Mouse (Mus musculus) gonadal fat pad, adult 2 months (tissue): ENCODE data around the gene Tsen2. TPM values are rescaled to one million over a fixed set of nuclear protein-coding genes. Genes with fewer than 3 reads are reported as not detected.

ENCODE experiments used
- DNase-seq: peaks from one replicate; pipeline ENCODE4 v3.0.0-alpha.2; 2012; ENCODE audit warnings: low read depth
- polyA plus RNA-seq: library from polyadenylated mRNA; depleted of rRNA; stranded (reverse); fragments of >200 nt; gene quantifications from 2 replicates; pipeline ENCODE4 v1.2.3, GENCODE M21; 2012; rRNA removed

Gene Tsen2
- 3.7 and 5.5 TPM in 2 replicates for polyA plus RNA-seq

GRCm38 (mm10) chr6:115544442-115544970, at the start of gene Tsen2:
Gene Tsen2, plus strand, starts transcription at chr6:115544664.
- peak; percentile 59 for DNase-seq

DNA sequence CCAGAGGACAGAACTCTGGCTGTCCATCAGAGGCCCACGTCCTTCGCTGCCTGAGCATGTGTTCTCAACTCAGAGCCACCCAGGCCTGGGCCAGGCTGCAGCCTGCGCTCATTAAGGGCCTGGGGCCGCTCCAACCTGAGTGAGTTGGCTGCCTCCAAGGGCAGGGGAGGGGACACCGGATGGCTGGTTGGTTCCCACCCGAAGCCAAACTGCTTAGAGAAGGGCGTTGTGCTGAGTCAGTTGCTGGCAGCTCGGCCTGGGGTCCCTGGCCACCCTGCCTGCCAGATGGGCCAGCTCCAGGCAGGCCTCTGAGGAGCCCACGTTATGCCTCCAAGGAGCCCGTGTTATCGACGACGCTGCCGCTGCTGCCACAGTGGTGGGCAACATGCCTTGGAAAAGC, 44.9 kb upstream of the Tsen2 start:
- DNase-seq, result no peak

DNA sequence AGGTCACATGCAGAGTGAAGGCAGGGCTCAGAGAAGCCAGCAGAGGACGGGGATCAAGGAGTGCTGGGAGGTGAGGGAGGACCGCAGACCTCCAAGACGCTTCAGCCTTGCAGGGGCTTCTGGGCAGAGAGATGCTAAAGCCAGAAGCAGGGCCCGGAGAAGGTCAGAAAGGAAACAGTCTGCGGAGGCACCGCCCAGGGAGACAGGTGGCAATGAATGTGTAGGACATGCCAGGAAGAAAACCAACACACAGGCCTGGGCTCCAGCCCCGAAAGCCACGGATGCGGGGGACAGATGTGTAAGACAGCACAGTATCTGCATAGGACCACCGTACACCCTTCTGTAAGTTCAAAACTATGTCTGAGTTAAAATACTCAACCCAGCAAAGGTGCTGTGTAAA, 44.2 kb upstream of the Tsen2 start:
- no peak for DNase-seq

DNA sequence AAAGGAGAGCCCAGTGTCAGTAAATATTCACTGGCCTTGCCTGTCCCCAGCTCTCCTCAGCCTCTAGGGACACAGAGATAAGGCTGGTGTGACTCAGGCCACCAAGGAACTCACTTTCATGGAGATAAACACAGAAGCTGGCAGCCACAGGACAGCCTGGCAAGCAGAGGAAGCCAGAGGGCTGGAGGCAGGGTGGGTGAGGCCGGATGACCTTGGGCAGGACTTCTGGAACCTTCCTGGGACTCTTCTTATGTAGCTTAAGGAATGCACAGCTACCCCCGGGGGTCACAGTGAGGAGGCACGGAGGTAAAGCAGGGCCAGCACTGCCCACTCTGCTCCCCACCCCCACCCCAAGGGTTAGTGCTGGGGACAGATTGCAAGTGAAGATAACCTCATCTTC, 43.3 kb upstream of the Tsen2 start:
- DNase-seq, result no peak

- DNase-seq, result no peak
Measured at GRCm38 (mm10) chr6:115503038-115503437, 41.4 kb upstream of the Tsen2 start.

DNA sequence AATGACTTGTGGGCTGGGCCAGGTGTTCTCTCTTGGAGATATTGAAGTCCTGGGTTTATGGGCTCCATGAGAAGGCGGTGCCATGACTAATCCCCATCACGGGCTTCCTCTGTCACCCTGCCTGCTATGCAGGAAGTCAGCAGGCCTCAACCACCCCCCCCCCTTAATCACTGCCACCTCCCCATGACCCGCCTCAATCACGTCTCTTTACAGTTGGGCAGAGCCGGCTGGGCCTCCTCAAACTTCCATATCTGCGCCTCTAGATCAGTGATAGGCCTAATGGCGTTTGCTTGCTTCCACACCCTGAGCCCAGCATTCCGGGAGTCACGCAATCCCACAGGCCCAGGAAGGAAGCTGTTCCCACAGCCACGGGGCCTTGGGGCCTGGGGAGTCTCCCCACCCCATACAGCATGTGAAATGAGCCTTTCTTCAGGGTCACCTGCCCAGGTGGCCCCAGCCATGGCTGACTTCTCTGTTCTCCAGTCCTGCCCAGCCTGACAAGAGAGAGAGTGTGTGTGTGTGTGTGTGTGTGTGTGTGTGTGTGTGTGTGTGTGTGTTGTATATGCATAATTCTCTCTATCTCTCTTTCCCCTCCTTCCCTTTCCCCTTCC, 40.8 kb upstream of the Tsen2 start:
- DNase-seq, result no peak

DNA sequence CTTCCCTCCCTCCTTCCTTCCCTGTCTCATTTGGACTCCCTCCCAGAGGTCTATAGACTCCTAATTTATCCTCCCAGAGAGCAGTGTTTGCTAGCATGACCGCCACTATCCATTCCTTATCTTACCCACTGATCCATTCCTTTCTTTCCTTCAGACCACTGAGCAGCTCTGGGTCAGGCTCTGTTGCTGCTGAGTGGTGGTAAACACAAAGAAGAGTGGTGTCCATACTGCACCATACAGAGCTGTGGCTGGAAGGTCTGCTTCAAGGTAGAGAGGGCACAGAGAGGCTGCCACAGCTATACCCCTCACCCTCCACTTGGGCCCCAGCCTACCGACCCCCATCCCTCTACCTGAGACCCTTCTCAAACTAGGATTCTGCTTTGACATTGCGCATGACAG, 40.3 kb upstream of the Tsen2 start:
- no peak for DNase-seq

GRCm38 (mm10) chr6:115504915-115505314, 39.5 kb upstream of the Tsen2 start:
- no peak for DNase-seq

DNA sequence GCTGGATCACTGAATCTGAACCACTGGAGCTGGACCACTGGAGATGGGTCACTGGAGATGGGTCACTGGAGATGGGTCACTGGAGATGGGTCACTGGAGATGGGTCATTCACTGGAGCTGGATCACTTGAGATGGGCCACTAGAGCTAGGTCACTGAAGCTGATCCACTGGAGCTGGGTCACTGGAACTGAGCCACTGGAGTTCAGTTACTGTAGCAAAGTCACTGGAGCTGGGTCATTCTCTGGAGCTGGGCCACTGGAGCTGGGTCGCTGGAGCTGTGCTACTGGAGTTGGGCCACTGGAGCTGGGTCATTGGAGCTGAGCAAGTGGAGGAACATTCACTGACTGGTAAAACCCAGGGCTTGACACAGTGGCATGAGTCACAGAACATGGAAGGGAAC, 38.0 kb upstream of the Tsen2 start:
- DNase-seq, result no peak

DNA sequence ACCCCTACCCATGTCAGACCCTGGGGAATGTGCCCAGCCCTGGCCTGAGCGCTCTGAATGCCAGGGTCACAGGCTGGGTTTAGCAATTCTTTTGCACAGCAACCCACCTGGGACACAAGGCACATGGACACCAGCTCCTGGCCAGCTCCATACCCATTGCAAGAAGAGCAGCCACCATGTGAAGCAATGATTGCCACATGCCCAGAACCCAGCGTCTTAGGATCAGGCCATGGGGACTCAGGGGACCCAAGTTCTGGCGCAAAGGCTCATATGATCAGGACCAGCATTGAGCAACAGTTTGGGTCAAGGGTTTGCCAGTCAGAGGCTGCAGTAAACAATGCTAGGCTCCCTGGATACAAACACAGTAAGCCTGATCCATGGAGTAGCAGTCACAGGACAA, 33.0 kb upstream of the Tsen2 start:
- no peak for DNase-seq

DNA sequence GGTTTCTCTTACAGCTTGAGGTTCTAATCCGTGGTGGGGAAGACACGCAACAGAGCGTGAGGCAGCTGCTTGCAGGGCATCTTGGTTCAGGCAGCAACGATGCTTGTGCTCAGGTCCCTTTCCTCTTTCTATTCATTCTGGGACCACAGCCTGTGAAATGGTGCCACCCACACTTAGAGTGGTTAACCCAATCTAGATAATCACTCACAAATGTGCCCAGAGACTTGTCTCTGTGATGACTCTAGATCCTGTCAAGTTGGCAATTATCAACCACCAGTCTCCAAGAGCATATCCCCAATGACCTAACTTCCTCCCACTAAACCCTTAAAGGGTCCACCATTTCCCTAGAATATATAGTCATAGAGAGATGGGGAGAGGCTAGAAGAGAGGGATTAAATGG, 31.3 kb upstream of the Tsen2 start:
- no peak for DNase-seq

DNA sequence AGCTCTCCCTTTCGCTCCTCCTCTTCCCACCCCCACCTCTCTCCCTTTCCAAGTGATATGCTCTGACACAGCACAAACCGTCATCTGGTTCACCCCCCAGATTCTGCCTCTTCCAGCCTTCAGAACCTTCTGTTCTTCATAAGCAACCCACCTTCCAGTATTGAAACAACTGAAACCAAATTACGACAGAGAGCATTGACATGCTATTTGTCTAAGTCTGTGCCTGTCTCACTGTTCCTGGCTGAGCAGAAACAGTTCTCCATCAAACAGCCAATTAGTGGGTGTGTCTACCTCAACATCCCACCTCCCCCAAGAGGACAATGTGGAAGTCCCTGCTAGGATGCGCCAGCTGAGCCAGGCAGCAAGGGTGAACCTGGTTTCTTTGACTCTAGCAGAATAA, 26.6 kb upstream of the Tsen2 start:
- no peak for DNase-seq

DNA sequence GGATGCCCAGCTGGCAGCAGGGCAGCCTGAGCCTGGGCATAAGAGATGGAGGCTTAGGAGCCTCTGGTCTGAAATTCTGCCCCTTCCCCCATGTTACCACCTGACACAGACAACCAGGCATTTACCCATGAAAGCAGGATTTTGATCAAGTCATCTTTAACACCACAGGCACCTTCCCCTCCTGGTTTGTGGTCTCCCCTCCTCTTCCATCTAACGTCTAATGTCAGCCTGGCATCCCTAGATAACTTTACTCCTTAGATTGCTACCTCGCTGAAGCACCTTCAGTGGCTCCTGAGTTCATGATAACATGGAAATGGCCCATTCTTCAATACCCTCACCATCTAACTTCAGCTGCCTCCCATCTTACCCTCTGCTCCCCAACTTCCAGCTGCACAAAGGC, 26.1 kb upstream of the Tsen2 start:
- DNase-seq, result no peak

DNA sequence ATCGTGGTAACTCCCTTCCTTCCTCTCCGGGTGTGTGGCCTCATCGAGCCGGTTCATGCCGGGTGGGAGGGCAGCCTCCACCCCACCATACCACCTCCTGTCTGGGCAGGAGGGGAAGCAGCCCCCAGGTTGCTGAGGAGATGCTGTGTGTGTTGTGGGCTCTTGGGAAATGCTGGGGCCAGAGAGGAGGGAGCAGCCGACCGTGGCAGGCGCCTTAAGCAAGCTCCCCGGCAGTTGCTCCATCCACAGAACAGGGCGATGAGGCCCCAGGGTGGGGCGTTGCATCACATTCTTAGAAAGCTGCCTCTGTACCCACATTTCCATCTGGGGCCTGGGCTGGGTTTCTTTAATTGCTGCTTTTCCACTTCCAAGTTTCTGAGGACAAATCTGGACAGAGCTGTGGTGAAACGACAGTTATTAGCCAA, 25.2 kb upstream of the Tsen2 start:
- DNase-seq, result no peak

DNA sequence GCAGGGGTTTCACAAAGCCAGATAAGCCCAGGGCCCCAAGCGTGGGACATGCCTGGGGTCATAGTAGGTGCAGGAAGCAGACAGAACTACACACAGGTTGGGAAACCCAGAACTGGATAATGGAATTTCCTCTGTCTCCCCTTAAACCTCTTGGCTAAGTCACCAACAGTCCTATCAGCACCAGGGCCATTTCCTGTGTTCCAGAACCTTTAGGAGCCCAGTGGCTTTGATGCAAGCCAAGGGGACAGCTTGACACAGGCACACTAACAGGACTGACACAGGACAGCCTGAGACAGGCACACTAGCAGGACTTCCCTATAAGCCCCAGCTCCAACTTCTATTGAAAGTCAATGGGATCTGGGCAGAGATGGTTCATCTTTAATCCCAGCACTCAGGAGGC, 22.5 kb upstream of the Tsen2 start:
- no peak for DNase-seq

DNA sequence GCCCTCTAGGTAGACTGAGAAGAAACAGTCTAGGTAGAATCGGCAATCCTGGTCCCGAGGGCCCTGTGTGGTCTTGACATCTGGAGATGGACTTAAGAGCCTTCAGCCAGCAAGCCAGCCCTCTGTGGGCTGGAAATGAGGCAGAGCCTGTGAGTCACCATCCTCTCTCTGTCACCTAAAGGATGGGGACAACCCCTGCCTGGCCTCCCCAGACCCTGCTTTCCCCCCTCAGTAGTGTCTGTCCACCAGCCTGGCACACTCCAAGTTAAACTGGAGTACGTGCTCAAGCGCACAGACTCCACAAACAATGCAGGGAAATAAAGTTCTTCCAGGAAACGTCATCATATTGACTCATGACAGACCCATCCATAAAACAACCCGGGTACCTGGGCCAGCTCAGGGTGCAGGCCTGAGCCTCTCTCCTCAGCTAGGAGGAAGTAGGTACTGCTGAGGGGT, 21.7 kb upstream of the Tsen2 start:
- no peak for DNase-seq

GRCm38 (mm10) chr6:115523201-115523600, 21.3 kb upstream of the Tsen2 start:
- DNase-seq, result no peak

DNA sequence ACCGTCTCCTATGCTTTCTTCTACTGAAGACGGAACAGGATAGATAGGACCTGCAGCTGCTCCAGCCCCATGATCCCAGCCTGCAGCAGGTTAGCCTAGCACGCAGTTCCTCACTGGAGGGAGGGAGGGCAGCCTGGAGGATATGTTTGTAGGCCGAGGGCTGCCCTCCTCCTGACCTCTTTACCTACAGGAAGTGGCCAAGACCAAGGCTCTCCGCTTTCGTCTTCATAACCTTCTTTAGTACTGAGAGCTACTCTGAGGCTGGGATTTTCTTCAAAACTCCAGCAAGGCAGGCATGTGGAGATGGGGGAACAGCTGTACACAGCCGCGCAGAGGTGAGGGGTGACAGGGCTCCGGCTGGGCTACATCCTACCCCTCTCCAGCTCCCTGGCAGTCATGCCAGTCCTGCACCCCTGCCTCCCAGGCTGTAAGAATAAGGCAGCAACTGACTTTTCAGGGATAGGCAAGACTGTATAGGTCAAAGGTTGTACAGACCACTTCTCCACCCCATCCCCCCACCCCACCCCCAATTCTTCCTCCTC, 19.9 kb upstream of the Tsen2 start:
- no peak for DNase-seq

DNA sequence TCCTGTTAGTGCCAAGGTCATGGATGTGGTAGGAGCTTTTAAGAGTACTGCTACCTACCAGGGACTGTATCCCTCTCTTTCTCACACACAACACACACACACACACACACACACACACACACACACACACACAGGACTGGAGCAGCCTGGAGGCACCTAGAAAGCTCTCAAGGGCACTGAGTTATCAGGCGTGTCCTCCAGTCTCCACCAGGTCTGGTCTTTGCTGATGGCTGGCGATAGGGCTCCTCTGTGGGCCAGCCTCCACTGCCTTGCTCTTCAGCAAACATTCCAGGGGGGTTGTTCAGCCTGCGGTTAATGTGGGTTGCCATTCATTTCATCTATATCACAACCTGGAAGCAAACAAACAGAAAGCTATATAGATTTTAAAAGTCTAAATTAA, 17.0 kb upstream of the Tsen2 start:
- DNase-seq, result no peak

GRCm38 (mm10) chr6:115528372-115528771, 16.1 kb upstream of the Tsen2 start:
- no peak for DNase-seq

GRCm38 (mm10) chr6:115534617-115535016, 9.8 kb upstream of the Tsen2 start:
- no peak for DNase-seq

- DNase-seq, result no peak
Measured at GRCm38 (mm10) chr6:115536169-115536568, 8.3 kb upstream of the Tsen2 start.

DNA sequence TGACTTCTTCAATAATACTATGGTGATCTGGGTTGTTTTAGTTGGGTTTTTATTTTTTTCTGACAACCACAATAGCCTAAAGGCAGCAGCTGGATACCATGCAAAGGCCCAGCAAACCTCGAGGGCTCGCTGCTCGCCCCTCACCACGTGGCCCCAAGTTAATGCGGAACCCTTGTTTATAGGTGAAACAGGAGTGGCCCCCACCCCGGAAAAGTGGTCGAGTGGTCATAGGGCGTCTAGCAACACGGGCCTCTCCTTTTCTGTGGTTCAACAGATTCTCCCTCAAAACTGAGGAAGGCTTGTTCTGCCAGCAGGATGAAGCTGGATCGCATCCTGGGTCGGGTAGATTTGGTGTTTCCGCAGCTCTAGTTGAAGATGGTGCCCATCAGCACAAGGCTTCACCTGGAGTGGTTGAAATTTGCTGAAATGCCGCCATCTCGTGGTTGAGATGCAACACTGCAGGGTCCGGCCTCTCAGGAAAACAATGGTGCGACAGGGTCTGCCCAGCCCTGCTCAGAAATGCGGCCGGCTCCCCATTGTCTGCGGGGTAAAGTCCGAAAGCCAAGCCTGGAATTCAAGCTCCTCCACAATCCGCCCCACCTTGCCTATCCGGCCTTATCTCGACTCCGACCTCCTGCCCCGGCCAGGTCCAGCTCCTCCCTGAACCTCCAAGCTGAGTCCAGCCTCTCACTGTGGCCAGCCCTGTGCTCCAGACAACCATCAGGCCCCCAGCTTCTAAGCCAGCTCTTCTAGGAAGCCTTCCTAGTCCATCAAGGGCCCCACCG, 5.6 kb upstream of the Tsen2 start:
- DNase-seq, result no peak
